Mouse (Mus musculus) Muller cell, postnatal 12 days (primary cell): Measurements from ENCODE around the gene Aff3.
"Not testable (repeated sequence)": the region's sequence is repeated elsewhere in the genome, so short reads cannot be mapped to it uniquely, and the experiment has no call there.

ENCODE experiments used
- DNase-seq: peaks from one replicate; pipeline ENCODE4 v3.0.0-alpha.2; 2015; ENCODE audit errors: inconsistent ontology term

The Aff3 gene

GRCm38 (mm10) chr1:38440471-38440815, 224.3 kb downstream of the Aff3 start:
- no peak for DNase-seq

- DNase-seq, result no peak
Measured at GRCm38 (mm10) chr1:38439751-38440470, 224.8 kb downstream of the Aff3 start.

- no peak for DNase-seq
Measured at GRCm38 (mm10) chr1:38438447-38438846, 226.3 kb downstream of the Aff3 start.

DNA sequence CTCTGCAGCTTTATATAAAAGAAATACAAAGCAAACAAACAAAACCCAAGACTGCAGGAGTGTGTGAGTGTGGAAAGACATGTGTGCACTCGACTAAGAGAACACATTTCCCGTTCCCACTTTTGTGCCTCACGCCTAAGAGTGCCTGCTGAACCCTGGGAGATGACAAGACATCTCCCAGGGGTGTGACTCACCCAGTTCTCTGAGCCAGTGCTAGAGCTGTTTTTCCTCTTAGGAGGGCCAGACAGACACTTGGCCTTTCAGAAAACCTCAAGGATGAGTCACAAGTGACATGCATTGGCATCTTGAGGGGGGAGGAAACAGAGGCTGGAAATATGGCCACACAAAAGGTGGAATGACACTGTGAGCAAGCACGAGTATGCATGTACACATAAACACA, 227.1 kb downstream of the Aff3 start:
- DNase-seq, result peak; percentile 76

DNA sequence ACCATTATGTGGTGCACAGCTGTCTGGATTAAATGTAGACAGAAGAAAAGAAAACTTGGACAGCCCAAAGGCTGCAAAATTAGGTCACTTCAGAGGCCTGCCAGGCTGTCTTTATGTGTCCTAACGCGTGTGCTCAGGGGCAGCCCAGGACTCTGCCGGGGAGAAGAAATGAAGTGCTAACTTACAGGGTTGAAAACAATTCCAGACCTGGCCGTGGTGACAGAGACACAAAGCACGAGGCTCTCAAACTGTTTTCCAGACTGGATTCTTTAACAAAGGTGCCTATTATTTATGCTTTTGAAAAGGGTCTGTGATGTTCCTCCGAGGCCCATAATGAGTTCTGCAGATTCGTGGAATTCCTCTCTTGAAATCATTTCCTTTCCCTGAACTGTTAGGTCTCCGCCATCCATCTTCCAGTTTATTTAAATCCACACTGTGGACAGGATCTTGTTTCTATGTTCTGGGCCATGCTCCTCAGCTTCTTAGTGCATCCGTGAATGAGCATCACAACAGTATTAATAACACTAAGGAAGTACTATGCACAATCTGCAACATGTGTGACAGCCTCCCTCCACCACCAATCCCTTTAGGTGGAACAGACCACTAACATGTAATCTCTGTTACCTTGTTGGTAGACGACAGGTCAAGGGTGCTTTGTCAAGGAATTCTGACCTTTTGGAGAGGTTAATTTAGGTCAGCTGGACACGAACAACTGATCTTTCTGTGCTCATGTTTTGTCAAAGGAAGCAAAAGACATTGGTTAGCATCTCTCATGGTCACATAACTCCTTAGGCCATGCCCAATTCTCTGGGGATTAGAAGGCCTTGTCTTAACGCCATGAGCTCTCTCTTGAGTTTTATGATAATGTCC, 228.0 kb downstream of the Aff3 start:
- DNase-seq, result peak; percentile 68

GRCm38 (mm10) chr1:38430311-38430710, 234.4 kb downstream of the Aff3 start:
- DNase-seq, result not testable (repeated sequence)

DNA sequence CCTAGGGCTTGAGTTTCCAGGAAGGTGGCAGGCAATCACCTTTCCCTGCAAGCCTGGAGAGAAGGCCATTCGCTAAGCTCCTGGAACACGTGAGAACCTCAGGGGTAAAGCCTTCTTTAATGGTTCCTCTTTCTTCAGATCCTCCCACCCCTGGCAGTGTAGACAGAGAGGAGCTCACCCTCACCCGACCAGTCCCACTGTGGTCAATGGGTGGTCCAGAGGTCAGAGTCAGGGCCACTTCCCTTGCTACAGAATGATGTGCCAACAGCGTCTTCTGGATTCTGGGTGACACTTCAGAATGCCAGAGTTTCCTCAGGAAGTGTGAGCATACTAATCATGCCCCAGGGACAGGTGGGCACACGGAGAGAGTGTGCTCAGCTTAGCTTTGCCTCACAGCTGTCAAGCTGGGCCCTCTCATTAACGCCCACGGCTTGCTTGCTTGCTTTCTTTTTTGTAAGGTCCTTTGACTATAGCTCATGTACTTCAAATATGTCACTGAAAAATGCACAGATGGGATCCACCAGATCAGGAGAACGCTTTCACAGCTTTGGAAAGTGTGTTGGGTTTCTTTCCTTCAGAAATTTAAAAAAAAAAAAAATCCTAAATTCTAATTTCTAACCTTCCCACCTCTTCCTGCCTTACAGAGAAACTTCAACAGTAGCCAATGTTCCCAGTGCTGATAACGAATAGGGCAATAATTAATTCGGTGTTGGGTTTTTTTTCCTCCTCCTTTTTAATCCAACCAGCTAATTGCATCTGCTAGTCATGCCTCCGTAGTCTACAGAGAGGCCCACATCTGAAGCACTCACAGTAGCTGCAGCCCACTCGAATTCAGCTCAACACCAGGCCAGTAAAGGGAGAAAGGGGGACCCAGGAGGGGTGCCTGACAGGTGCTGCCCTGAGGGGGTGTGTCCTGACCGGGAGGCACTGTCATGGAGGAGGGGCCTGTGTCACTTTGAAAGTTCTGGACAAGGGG, 235.8 kb downstream of the Aff3 start:
- DNase-seq, result no peak

GRCm38 (mm10) chr1:38422921-38423320, 241.8 kb downstream of the Aff3 start:
- no peak for DNase-seq

- no peak for DNase-seq
Measured at GRCm38 (mm10) chr1:38419331-38419730, 245.4 kb downstream of the Aff3 start.

DNA sequence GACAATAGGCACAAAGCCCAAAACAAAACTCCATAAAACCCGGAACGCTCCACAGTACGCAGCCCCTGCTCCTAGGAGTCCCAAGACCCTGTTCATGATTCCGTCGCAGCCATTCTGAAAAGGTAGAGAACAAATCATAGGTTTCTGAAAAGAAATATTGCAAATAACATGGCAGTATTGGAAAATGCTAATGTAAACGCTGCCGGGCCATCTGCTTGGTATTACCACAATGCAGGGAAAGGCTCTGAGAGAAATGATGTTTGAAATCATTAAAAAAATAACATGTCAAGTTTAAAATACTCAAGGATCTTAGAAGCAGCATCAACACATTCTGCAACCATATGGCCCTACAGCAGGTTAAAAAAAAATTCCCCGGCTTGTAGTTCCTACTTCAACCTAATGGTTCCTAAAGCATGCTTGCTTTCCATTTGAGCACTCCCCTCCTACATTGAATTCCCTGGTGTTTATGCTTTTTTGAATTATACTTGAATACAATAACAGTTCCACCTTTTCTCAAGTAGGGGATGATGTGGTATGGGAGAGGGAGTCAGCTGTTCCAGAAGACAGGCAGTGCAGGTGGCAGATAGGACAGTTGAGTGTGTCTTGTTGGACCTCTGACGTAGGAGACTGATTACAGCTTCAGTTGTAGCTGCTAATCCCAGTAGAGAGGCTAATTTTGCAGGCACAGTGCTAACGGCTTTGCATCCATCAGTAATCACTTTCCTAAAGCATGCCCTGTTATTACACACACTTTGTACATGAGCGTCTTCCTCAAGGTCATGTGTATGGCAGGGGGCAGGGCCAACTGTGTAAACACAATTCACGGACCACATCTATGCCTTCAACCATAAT, 246.3 kb downstream of the Aff3 start:
- DNase-seq, result no peak

DNA sequence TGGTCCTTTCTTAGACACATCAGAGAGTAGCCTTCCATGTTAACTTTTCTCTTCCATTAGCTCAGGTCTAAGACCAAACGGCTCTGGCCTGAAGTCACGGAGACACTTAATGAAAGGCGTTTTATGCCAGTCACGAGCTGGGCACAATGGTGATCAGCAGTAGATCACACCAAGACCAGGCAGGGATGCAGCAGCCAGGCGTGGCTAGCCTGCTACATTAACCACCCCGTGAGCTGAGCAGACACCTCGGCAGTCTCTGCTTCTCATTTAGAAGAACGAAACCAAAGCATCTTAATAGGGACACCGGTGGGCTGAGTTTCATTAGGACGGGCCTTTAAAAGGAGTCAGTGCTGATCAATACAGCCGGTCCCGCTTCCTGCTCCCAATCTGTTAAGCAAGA, 247.6 kb downstream of the Aff3 start:
- no peak for DNase-seq

- no peak for DNase-seq
Measured at GRCm38 (mm10) chr1:38415511-38415910, 249.2 kb downstream of the Aff3 start.

DNA sequence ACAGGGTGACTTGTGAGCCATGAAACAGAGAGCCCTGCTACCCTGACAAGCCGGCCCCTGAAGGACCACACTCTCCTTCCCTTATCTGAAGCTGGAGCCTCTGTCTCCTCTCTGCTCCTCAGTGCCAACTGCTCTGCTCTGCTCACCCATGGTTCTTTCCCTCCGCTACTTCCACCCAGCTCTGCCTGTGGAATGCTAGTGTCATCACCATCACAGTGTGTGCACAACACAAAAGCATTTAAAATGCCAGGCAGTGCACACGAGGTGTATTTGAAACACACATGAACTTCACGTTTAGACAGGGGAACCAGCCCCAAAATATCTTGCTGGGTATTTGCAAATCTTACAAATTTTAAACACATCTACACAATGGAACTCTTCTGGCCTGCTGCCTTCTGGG, 253.6 kb downstream of the Aff3 start:
- no peak for DNase-seq

DNA sequence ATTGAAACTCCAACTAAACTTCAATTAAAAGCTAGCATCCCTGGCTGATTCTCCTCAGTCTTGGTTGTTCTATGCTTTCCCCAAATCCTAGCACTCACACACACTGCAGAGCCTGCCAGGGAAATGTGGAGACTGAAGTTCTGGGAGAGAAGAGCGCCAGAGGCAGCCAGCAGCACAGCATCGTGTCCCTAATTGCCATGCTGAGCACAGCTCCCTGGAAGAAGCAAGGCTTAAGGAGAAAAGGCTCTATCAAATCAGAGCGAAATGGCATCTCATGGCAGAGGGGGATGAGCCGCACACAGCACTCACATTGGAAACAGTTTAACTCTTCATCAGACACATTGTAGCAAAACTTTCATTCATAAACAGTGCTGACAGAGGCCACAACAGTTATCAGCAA, 254.3 kb downstream of the Aff3 start:
- DNase-seq, result no peak

GRCm38 (mm10) chr1:38408241-38408640, 256.5 kb downstream of the Aff3 start:
- no peak for DNase-seq

GRCm38 (mm10) chr1:38403781-38404180, 261.0 kb downstream of the Aff3 start:
- DNase-seq, result no peak

- peak; percentile 69 for DNase-seq
Measured at GRCm38 (mm10) chr1:38401856-38402255, 262.9 kb downstream of the Aff3 start.

GRCm38 (mm10) chr1:38399269-38399668, 265.5 kb downstream of the Aff3 start:
- no peak for DNase-seq

DNA sequence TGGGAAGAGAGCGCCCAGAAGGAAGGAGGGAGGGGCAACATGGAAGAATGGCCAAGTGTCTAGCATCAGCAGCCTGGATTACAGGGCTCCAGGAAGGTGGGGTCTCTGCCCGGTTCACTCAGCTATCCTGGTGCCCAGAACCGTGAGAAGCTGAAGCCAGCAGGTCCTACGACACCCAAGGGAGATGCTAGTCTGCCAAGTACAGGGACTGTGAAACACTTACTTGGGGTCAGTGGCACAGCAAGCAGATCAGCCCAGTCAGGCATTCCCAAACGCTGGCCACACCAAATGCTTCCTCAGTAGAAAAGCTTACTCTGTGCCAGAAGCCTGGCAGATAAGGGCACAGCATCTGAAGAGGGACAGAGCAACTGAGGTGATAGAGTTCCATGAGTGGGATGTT, 266.2 kb downstream of the Aff3 start:
- DNase-seq, result peak; percentile 14

DNA sequence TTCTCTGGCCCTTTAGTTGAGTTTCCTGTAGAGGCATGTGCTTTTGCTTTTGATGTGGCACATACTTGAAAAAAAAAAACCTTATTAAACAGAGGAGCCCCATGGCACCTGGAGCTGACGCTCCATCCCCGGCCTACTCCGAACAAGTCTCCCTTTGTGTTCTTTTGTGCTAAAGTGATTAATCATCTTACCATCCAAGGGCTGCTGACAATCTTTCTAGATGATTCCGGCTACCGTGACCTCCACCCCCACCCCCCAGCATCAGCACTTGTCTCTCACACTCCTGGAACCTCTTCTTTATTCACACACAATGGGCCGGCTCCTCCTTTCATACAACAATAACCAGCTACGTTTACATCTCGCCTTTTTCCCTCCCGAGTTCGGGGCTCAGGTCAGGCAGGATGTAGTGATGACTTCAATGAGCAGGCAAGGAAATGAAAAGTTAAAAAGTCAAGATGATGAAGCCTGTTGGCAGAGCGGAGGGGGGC, 269.5 kb downstream of the Aff3 start:
- DNase-seq, result peak; percentile 82

DNA sequence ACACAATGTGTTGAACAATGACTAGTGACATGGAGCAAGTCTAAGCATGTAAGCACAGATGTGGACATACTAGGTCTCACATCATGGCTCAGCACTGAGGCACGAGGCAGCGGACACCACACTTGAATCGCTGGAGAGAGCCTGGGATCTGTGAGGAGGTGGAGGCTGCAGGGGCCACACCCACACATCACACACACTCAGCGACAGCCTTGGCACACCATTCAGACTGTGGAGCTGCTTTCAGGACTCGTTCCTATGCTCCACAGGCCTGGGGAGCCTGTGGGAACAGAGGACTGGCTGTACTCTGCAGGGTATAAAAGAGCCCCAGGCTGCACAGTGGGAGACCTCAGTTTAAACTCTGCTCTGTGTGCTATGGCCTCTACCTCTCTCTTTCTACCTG, 270.3 kb downstream of the Aff3 start:
- DNase-seq, result peak; percentile 22
